Mouse (Mus musculus): Measurements from ENCODE around the gene Tpd52l2. TPM values are rescaled to one million over a fixed set of nuclear protein-coding genes. Genes with fewer than 3 reads are reported as not detected.

Tpd52l2 gene
- polyA plus RNA-seq, 1 experiment: 108 TPM

- Histone ChIP-seq H3K4me2 (ENCODE audit: low read depth) (peak overlapping the region; percentile 83), H3K79me2 (ENCODE audit: control insufficient read depth, insufficient read depth) (peaks cover 44% of the 10 kb centered on the region), H3K36me3 (ENCODE audit: control insufficient read depth, insufficient read depth) (peaks cover 37% of the 10 kb centered on the region), H3K27me3 (ENCODE audit: control insufficient read depth, insufficient read depth, insufficient read length) (no peaks in the 10 kb centered on the region), H3ac (ENCODE audit: control insufficient read depth, insufficient read length) (no peak overlapping the region), H3K4me3 (no peak overlapping the region)
- TF ChIP-seq POLR2A (IDR thresholded peaks at IDR 0.05; ENCODE audit: insufficient read length, low read depth): no peak
- no peak for TF ChIP-seq USF1 (IDR thresholded peaks at IDR 0.05; ENCODE audit: low read depth)
- no peak for TF ChIP-seq CEBPB (IDR thresholded peaks at IDR 0.05; ENCODE audit: insufficient read depth, poor library complexity, severe bottlenecking)
- TF ChIP-seq SRF (IDR thresholded peaks at IDR 0.05; ENCODE audit: control insufficient read depth, insufficient read length, low read depth): no peak
Measured at GRCm38 (mm10) chr2:181498644-181499043, 1.7 kb downstream of the Tpd52l2 start.

- H3K4me2 ChIP-seq (ENCODE audit: low read depth): no peak overlapping the region
- peaks cover 38% of the 10 kb centered on the region for H3K36me3 ChIP-seq (ENCODE audit: control insufficient read depth, insufficient read depth)
- H3K79me2 ChIP-seq (ENCODE audit: control insufficient read depth, insufficient read depth): peaks cover 16% of the 10 kb centered on the region
- TF ChIP-seq TCF12 (IDR thresholded peaks at IDR 0.05; ENCODE audit: insufficient read depth, poor library complexity, severe bottlenecking) (no peak), MYOD1 (IDR thresholded peaks at IDR 0.05; ENCODE audit: control insufficient read depth in 1 of 3, insufficient read length in 2 of 3, low read depth in 2 of 3) (peak in 2 of 3 experiments; percentile 62 to 78), MYOG (IDR thresholded peaks at IDR 0.05; ENCODE audit: control insufficient read depth in 1 of 3, insufficient read depth in 1 of 3, insufficient read length in 2 of 3, low read depth in 2 of 3) (peak in 1 of 3 experiments; percentile 63)
- H3ac ChIP-seq (ENCODE audit: control insufficient read depth, insufficient read length): no peak overlapping the region
- no peak overlapping the region for H3K4me3 ChIP-seq
- no peaks in the 10 kb centered on the region for H3K27me3 ChIP-seq (ENCODE audit: control insufficient read depth, insufficient read depth, insufficient read length)
Measured at GRCm38 (mm10) chr2:181509191-181509590, 12.2 kb downstream of the Tpd52l2 start.

- TF ChIP-seq USF1 (IDR thresholded peaks at IDR 0.05; ENCODE audit: low read depth): no peak
- TF ChIP-seq SRF (IDR thresholded peaks at IDR 0.05; ENCODE audit: control insufficient read depth, insufficient read length, low read depth): no peak
- no peak for TF ChIP-seq MYOD1 (IDR thresholded peaks at IDR 0.05; ENCODE audit: control insufficient read depth in 1 of 3, insufficient read length in 2 of 3, low read depth in 2 of 3)
- no peak for TF ChIP-seq TCF12 (IDR thresholded peaks at IDR 0.05; ENCODE audit: insufficient read depth, poor library complexity, severe bottlenecking)
- TF ChIP-seq POLR2A (IDR thresholded peaks at IDR 0.05; ENCODE audit: insufficient read length, low read depth): no peak
- no peak for TF ChIP-seq MYOG (IDR thresholded peaks at IDR 0.05; ENCODE audit: control insufficient read depth in 1 of 3, insufficient read depth in 1 of 3, insufficient read length in 2 of 3, low read depth in 2 of 3)
- TF ChIP-seq MAX (IDR thresholded peaks at IDR 0.05; ENCODE audit: low read depth): no peak
- no peak for TF ChIP-seq CEBPB (IDR thresholded peaks at IDR 0.05; ENCODE audit: insufficient read depth, poor library complexity, severe bottlenecking)
- TF ChIP-seq REST (IDR thresholded peaks at IDR 0.05; ENCODE audit: insufficient read depth, insufficient read length): no peak
- no peak for TF ChIP-seq E2F4 (IDR thresholded peaks at IDR 0.05; ENCODE audit: insufficient read depth)
- TF ChIP-seq POLR2AphosphoS2 (IDR thresholded peaks at IDR 0.05; ENCODE audit: insufficient read length, low read depth): no peak
- no peak for TF ChIP-seq TCF3 (IDR thresholded peaks at IDR 0.05; ENCODE audit: insufficient read length, low read depth)
- no peaks in the 10 kb centered on the region for H3K79me2 ChIP-seq (ENCODE audit: control insufficient read depth, insufficient read depth)
- H3K4me2 ChIP-seq (ENCODE audit: low read depth): no peak overlapping the region
- no peaks in the 10 kb centered on the region for H3K27me3 ChIP-seq (ENCODE audit: control insufficient read depth, insufficient read depth, insufficient read length)
- H3K4me3 ChIP-seq: no peak overlapping the region
- H3K36me3 ChIP-seq (ENCODE audit: control insufficient read depth, insufficient read depth): peaks cover 39% of the 10 kb centered on the region
- no peak overlapping the region for H3ac ChIP-seq (ENCODE audit: control insufficient read depth, insufficient read length)
Measured at GRCm38 (mm10) chr2:181511231-181511630, 14.3 kb downstream of the Tpd52l2 start.

GRCm38 (mm10) chr2:181519201-181519600, 22.3 kb downstream of the Tpd52l2 start:
- Histone ChIP-seq H3K36me3 (ENCODE audit: control insufficient read depth, insufficient read depth) (peaks cover 25% of the 10 kb centered on the region), H3ac (ENCODE audit: control insufficient read depth, insufficient read length) (peak overlapping the region; percentile 54), H3K4me3 (peak overlapping the region; percentile 78), H3K79me2 (ENCODE audit: control insufficient read depth, insufficient read depth) (peaks cover 42% of the 10 kb centered on the region), H3K4me2 (ENCODE audit: low read depth) (peak overlapping the region; percentile 57), H3K27me3 (ENCODE audit: control insufficient read depth, insufficient read depth, insufficient read length) (no peaks in the 10 kb centered on the region)
- no peak for TF ChIP-seq USF1 (IDR thresholded peaks at IDR 0.05; ENCODE audit: low read depth)
- no peak for TF ChIP-seq E2F4 (IDR thresholded peaks at IDR 0.05; ENCODE audit: insufficient read depth)
- TF ChIP-seq CEBPB (IDR thresholded peaks at IDR 0.05; ENCODE audit: insufficient read depth, poor library complexity, severe bottlenecking): no peak
- TF ChIP-seq MYOD1 (IDR thresholded peaks at IDR 0.05; ENCODE audit: control insufficient read depth in 1 of 3, insufficient read length in 2 of 3, low read depth in 2 of 3): no peak
- no peak for TF ChIP-seq POLR2AphosphoS2 (IDR thresholded peaks at IDR 0.05; ENCODE audit: insufficient read length, low read depth)
- TF ChIP-seq TCF3 (IDR thresholded peaks at IDR 0.05; ENCODE audit: insufficient read length, low read depth): no peak
- TF ChIP-seq REST (IDR thresholded peaks at IDR 0.05; ENCODE audit: insufficient read depth, insufficient read length): no peak
- no peak for TF ChIP-seq MYOG (IDR thresholded peaks at IDR 0.05; ENCODE audit: control insufficient read depth in 1 of 3, insufficient read depth in 1 of 3, insufficient read length in 2 of 3, low read depth in 2 of 3)
- no peak for TF ChIP-seq TCF12 (IDR thresholded peaks at IDR 0.05; ENCODE audit: insufficient read depth, poor library complexity, severe bottlenecking)

- peak within 1 kb of the TSS; percentile 85 for H3K4me2 ChIP-seq (ENCODE audit: low read depth)
- peak within 1 kb of the TSS; percentile 54 for H3ac ChIP-seq (ENCODE audit: control insufficient read depth, insufficient read length)
- H3K36me3 ChIP-seq (ENCODE audit: control insufficient read depth, insufficient read depth): peaks cover 22% of the 10 kb centered on the region
- H3K27me3 ChIP-seq (ENCODE audit: control insufficient read depth, insufficient read depth, insufficient read length): no peaks in the 10 kb centered on the region
- TF ChIP-seq MYOD1 (IDR thresholded peaks at IDR 0.05; ENCODE audit: control insufficient read depth in 1 of 3, insufficient read length in 2 of 3, low read depth in 2 of 3): peak in 1 of 3 experiments; percentile 12
- TF ChIP-seq USF1 (IDR thresholded peaks at IDR 0.05; ENCODE audit: low read depth): no peak
- TF ChIP-seq REST (IDR thresholded peaks at IDR 0.05; ENCODE audit: insufficient read depth, insufficient read length): no peak
- no peak for TF ChIP-seq TCF12 (IDR thresholded peaks at IDR 0.05; ENCODE audit: insufficient read depth, poor library complexity, severe bottlenecking)
- TF ChIP-seq POLR2A (IDR thresholded peaks at IDR 0.05; ENCODE audit: insufficient read length, low read depth): peak; percentile 79
- no peak for TF ChIP-seq TCF3 (IDR thresholded peaks at IDR 0.05; ENCODE audit: insufficient read length, low read depth)
- peak; percentile 86 for TF ChIP-seq POLR2AphosphoS2 (IDR thresholded peaks at IDR 0.05; ENCODE audit: insufficient read length, low read depth)
- no peak for TF ChIP-seq MAX (IDR thresholded peaks at IDR 0.05; ENCODE audit: low read depth)
- TF ChIP-seq CEBPB (IDR thresholded peaks at IDR 0.05; ENCODE audit: insufficient read depth, poor library complexity, severe bottlenecking): no peak
- TF ChIP-seq SRF (IDR thresholded peaks at IDR 0.05; ENCODE audit: control insufficient read depth, insufficient read length, low read depth): peak; percentile 39
- TF ChIP-seq MYOG (IDR thresholded peaks at IDR 0.05; ENCODE audit: control insufficient read depth in 1 of 3, insufficient read depth in 1 of 3, insufficient read length in 2 of 3, low read depth in 2 of 3): peak in 1 of 3 experiments; percentile 26
- no peak for TF ChIP-seq E2F4 (IDR thresholded peaks at IDR 0.05; ENCODE audit: insufficient read depth)
- H3K4me3 ChIP-seq: peak within 1 kb of the TSS; percentile 78
- H3K79me2 ChIP-seq (ENCODE audit: control insufficient read depth, insufficient read depth): peaks cover 53% of the 10 kb centered on the region
Measured at GRCm38 (mm10) chr2:181520118-181520935, 23.4 kb downstream of the Tpd52l2 start, which contains the start of gene Dnajc5. Gene Dnajc5 (plus strand): TSS chr2:181520485.

All from myocyte (in vitro differentiated cells).